Mouse (Mus musculus) embryonic facial prominence, embryonic 12.5 days (tissue): Measurements from ENCODE around the gene Ccdc43. TPM values are rescaled to one million over a fixed set of nuclear protein-coding genes. Genes with fewer than 3 reads are reported as not detected.

ENCODE experiments used
- microRNA-seq: library from miRNA; unstranded; fragments of <30 nt; microRNA quantifications from one replicate; pipeline ENCODE4, GENCODE M21; 2017
- polyA plus RNA-seq: library from polyadenylated mRNA; unstranded; fragments of >200 nt; fragmentation: Nextera tagmentation; extraction: Ambion mirVana; gene quantifications from 2 replicates; pipeline ENCODE4 v1.2.1, GENCODE M21; 2016

Gene Ccdc43
- polyA plus RNA-seq, 1 experiment from 2014 or later = 52.1 TPM

Small RNAs within 50 kb of the gene (microRNA-seq; reads per million reads assigned to microRNA genes)
- gene Gm22920 = not detected

Other genes starting within 250 kb of the Ccdc43 start
- 6.8 and 8.3 TPM in 2 replicates for gene Itga2b, start 227.7 kb downstream of the Ccdc43 start, polyA plus RNA-seq
- gene Gpatch8, start 141.4 kb downstream of the Ccdc43 start, polyA plus RNA-seq = 68.7 and 69.1 TPM in 2 replicates
- gene Gm11627, start 118.3 kb downstream of the Ccdc43 start, polyA plus RNA-seq = 11.8 and 12.3 TPM in 2 replicates
- gene Fzd2, start 93.4 kb downstream of the Ccdc43 start, polyA plus RNA-seq = 93.6 and 97.8 TPM in 2 replicates
- 0.65 and 1.3 TPM in 2 replicates for gene Meioc, start 34.1 kb downstream of the Ccdc43 start, polyA plus RNA-seq
- gene Adam11, start 63.7 kb upstream of the Ccdc43 start, polyA plus RNA-seq = 23.2 and 25.0 TPM in 2 replicates
- 103 and 105 TPM in 2 replicates for gene Gjc1, start 121.9 kb upstream of the Ccdc43 start, polyA plus RNA-seq
- not detected in 2 replicates for gene Higd1b, start 138.1 kb upstream of the Ccdc43 start, polyA plus RNA-seq
- 233 and 246 TPM in 2 replicates for gene Eftud2, start 183.2 kb upstream of the Ccdc43 start, polyA plus RNA-seq
- gene Ccdc103, start 183.4 kb upstream of the Ccdc43 start, polyA plus RNA-seq = 1.0 and 1.7 TPM in 2 replicates
- gene Fam187a, start 187.4 kb upstream of the Ccdc43 start, polyA plus RNA-seq = 0.14 TPM in 1 of 2 replicates, not detected in the other
- 0.29 and 0.41 TPM in 2 replicates for gene Gfap, start 203.1 kb upstream of the Ccdc43 start, polyA plus RNA-seq
- 10.3 and 10.6 TPM in 2 replicates for gene Kif18b, start 227.3 kb upstream of the Ccdc43 start, polyA plus RNA-seq
- gene C1ql1, start 248.9 kb upstream of the Ccdc43 start, polyA plus RNA-seq = 3.7 and 3.9 TPM in 2 replicates